ENCODE assay signal across 8 mouse cellular contexts in genomic region chr17:34122188-34122984, GRCm38 (mm10). TPM values are rescaled to one million over a fixed set of nuclear protein-coding genes. Genes with fewer than 3 reads are reported as not detected.
DNase-seq lines count a peak whose midpoint lies in the region; ATAC-seq lines count a peak whose summit lies in the region.

TSS of gene Brd2 (minus strand) at chr17:34122634.

- peak; percentile 99 for DNase-seq in 3134 (ENCODE audit: extremely low read depth, insufficient read length, low spot score)
- peak; percentile 98 to 99 for DNase-seq in adrenal gland, postnatal 36 days
- DNase-seq in heart, adult 11 months = peak; percentile 100
- peak; percentile 99 for DNase-seq in kidney, adult 18-20 months
- DNase-seq in limb, embryonic 10.5 days (ENCODE audit: low spot score) = peak; percentile 98
- DNase-seq in skeletal muscle tissue, adult 2 months (ENCODE audit: low read depth, low spot score) = peak; percentile 99

- ATAC-seq in embryonic facial prominence, embryonic 12.5 days (ENCODE audit: insufficient number of reproducible peaks, insufficient read depth, low FRiP score, low TSS enrichment) = peak; percentile 16; the same call in 1 of the 2 replicates
- ATAC-seq in midbrain, embryonic 12.5 days (ENCODE audit: low FRiP score, low read depth) = peak; percentile 57

- H3K27ac ChIP-seq in embryonic facial prominence, embryonic 12.5 days = peak within 1 kb of the TSS; percentile 100
- peak within 1 kb of the TSS; percentile 100 for H3K27ac ChIP-seq in limb, embryonic 10.5 days
- peak within 1 kb of the TSS; percentile 100 for H3K27ac ChIP-seq in midbrain, embryonic 12.5 days (replicated peaks)

- peak within 1 kb of the TSS; percentile 97 for H3K9ac ChIP-seq in embryonic facial prominence, embryonic 12.5 days
- H3K9ac ChIP-seq in midbrain, embryonic 12.5 days (replicated peaks) = peak within 1 kb of the TSS; percentile 98

- peak within 1 kb of the TSS; percentile 79 for H3K4me3 ChIP-seq in embryonic facial prominence, embryonic 12.5 days
- peak within 1 kb of the TSS; percentile 99 for H3K4me3 ChIP-seq in limb, embryonic 10.5 days
- H3K4me3 ChIP-seq in midbrain, embryonic 12.5 days = peak within 1 kb of the TSS; percentile 99

- peaks cover 12% of the 10 kb centered on the region for H3K36me3 ChIP-seq in embryonic facial prominence, embryonic 12.5 days
- peaks cover 34% of the 10 kb centered on the region for H3K36me3 ChIP-seq in limb, embryonic 10.5 days
- peaks cover 6% of the 10 kb centered on the region for H3K36me3 ChIP-seq in midbrain, embryonic 12.5 days

- H3K9me3 ChIP-seq in embryonic facial prominence, embryonic 12.5 days = no peaks in the 10 kb centered on the region
- no peaks in the 10 kb centered on the region for H3K9me3 ChIP-seq in limb, embryonic 10.5 days (replicated peaks)
- H3K9me3 ChIP-seq in midbrain, embryonic 12.5 days = no peaks in the 10 kb centered on the region

- H3K27me3 ChIP-seq in embryonic facial prominence, embryonic 12.5 days = no peaks in the 10 kb centered on the region
- no peaks in the 10 kb centered on the region for H3K27me3 ChIP-seq in limb, embryonic 10.5 days (ENCODE audit: low read depth, poor library complexity, severe bottlenecking)
- H3K27me3 ChIP-seq in midbrain, embryonic 12.5 days = peaks cover 10% of the 10 kb centered on the region

- 1% methylated on average over 68 of the region's 75 CpGs for WGBS in embryonic facial prominence, embryonic 12.5 days
- under 1% methylated on average over 74 of the region's 75 CpGs for WGBS in limb, embryonic 10.5 days
- under 1% methylated on average over 62 of the region's 75 CpGs for WGBS in midbrain, embryonic 12.5 days

- peak within 1 kb of the TSS; percentile 94 for H3K4me2 ChIP-seq in embryonic facial prominence, embryonic 12.5 days (replicated peaks)
- peak within 1 kb of the TSS; percentile 98 for H3K4me2 ChIP-seq in midbrain, embryonic 12.5 days (replicated peaks)

- H3K4me1 ChIP-seq in embryonic facial prominence, embryonic 12.5 days = peaks cover 14% of the 10 kb centered on the region
- H3K4me1 ChIP-seq in limb, embryonic 10.5 days = peaks cover 25% of the 10 kb centered on the region
- peaks cover 12% of the 10 kb centered on the region for H3K4me1 ChIP-seq in midbrain, embryonic 12.5 days

RNA-seq across cellular contexts. Expression of gene Brd2, which starts in this region (rescaled TPM):
- 100 to 1,000 TPM; 213 to 224 TPM for total RNA-seq in adrenal gland, postnatal 36 days (2021)
- polyA plus RNA-seq in embryonic facial prominence, embryonic 12.5 days (2016; fragmentation: Nextera tagmentation; extraction: Ambion mirVana) = 119 and 131 TPM in 2 replicates
- polyA plus RNA-seq in limb, embryonic 10.5 days (2016; fragmentation: Nextera tagmentation; extraction: Ambion mirVana) = 140 and 145 TPM in 2 replicates
- 144 and 148 TPM in 2 replicates for polyA plus RNA-seq in midbrain, embryonic 12.5 days (2016; fragmentation: Nextera tagmentation; extraction: Ambion mirVana)

Comparison
In these comparisons a context has a peak if more than half of its experiments do, and no peak if none do; other contexts are left out.
1. Peak in every context shown above with its lines: DNase-seq, ATAC-seq, H3K4me3 ChIP-seq and H3K27ac ChIP-seq.